Mouse (Mus musculus): ENCODE measurements at regions not wholly inside any gene's neighbourhood (a gene's known extent, or its start where the extent isn't known, plus 50 kb on each side); places are given as distances from the start of the nearest gene placed in this dataset.

- peak; percentile 2 for DNase-seq (ENCODE audit: low read depth)
- TF ChIP-seq POLR2A (IDR thresholded peaks at IDR 0.05; ENCODE audit: borderline replicate concordance, extremely low read depth, insufficient read depth, insufficient read length, poor library complexity, severe bottlenecking): no peak
- TF ChIP-seq CTCF (IDR thresholded peaks at IDR 0.05; ENCODE audit: borderline replicate concordance, extremely low read depth, insufficient read depth, insufficient read length): no peak
Measured at GRCm38 (mm10) chr13:7691232-7691631, 511.4 kb upstream of the Adarb2 start.

GRCm38 (mm10) chr13:7697647-7698365, 504.9 kb upstream of the Adarb2 start:
- no peak for TF ChIP-seq CTCF (IDR thresholded peaks at IDR 0.05; ENCODE audit: borderline replicate concordance, extremely low read depth, insufficient read depth, insufficient read length)
- TF ChIP-seq POLR2A (IDR thresholded peaks at IDR 0.05; ENCODE audit: borderline replicate concordance, extremely low read depth, insufficient read depth, insufficient read length, poor library complexity, severe bottlenecking): no peak
- DNase-seq (ENCODE audit: low read depth): peak; percentile 4

GRCm38 (mm10) chr13:7721558-7721957, 481.1 kb upstream of the Adarb2 start:
- TF ChIP-seq POLR2A (IDR thresholded peaks at IDR 0.05; ENCODE audit: borderline replicate concordance, extremely low read depth, insufficient read depth, insufficient read length, poor library complexity, severe bottlenecking): no peak
- TF ChIP-seq CTCF (IDR thresholded peaks at IDR 0.05; ENCODE audit: borderline replicate concordance, extremely low read depth, insufficient read depth, insufficient read length): no peak
- DNase-seq (ENCODE audit: low read depth): no peak

- DNase-seq (ENCODE audit: low read depth): no peak
- TF ChIP-seq POLR2A (IDR thresholded peaks at IDR 0.05; ENCODE audit: borderline replicate concordance, extremely low read depth, insufficient read depth, insufficient read length, poor library complexity, severe bottlenecking): no peak
- no peak for TF ChIP-seq CTCF (IDR thresholded peaks at IDR 0.05; ENCODE audit: borderline replicate concordance, extremely low read depth, insufficient read depth, insufficient read length)
Measured at GRCm38 (mm10) chr13:7749688-7750087, 453.0 kb upstream of the Adarb2 start.

GRCm38 (mm10) chr13:7785252-7785651, 417.4 kb upstream of the Adarb2 start:
- DNase-seq (ENCODE audit: low read depth): peak; percentile 11
- TF ChIP-seq POLR2A (IDR thresholded peaks at IDR 0.05; ENCODE audit: borderline replicate concordance, extremely low read depth, insufficient read depth, insufficient read length, poor library complexity, severe bottlenecking): no peak
- TF ChIP-seq CTCF (IDR thresholded peaks at IDR 0.05; ENCODE audit: borderline replicate concordance, extremely low read depth, insufficient read depth, insufficient read length): no peak

GRCm38 (mm10) chr13:7790069-7790468, 412.6 kb upstream of the Adarb2 start:
- DNase-seq (ENCODE audit: low read depth): no peak
- TF ChIP-seq CTCF (IDR thresholded peaks at IDR 0.05; ENCODE audit: borderline replicate concordance, extremely low read depth, insufficient read depth, insufficient read length) (no peak), POLR2A (IDR thresholded peaks at IDR 0.05; ENCODE audit: borderline replicate concordance, extremely low read depth, insufficient read depth, insufficient read length, poor library complexity, severe bottlenecking) (no peak)

Data from brain, embryonic 14.5 days (tissue).